Mouse (Mus musculus) CH12.LX (cell line): ENCODE results near the gene Ptprs.

Experiments used
- CTCF ChIP-seq, 2 experiments: IDR thresholded peaks in 1 of 2; conservative IDR thresholded peaks in 1 of 2; 2 replicates each; pipeline ENCODE4 v1.5.1; 2011 to 2012; ENCODE audit warnings: low read depth in 2 of 2, low read length in 2 of 2, improper control_type of control experiment in 1 of 2, inconsistent platforms in 1 of 2, mild to moderate bottlenecking in 1 of 2, moderate library complexity in 1 of 2
- EP300 ChIP-seq: IDR thresholded peaks from 2 replicates; pipeline ENCODE4 v1.6.1; 2011; ENCODE audit warnings: low read length, improper control_type of control experiment
- MXI1 ChIP-seq: IDR thresholded peaks from 2 replicates; pipeline ENCODE4 v1.6.1; 2011; ENCODE audit warnings: mild to moderate bottlenecking, low read depth, low read length, improper control_type of control experiment
- POLR2A ChIP-seq: IDR thresholded peaks from 2 replicates; pipeline ENCODE4 v1.6.1; 2011; ENCODE audit warnings: low read depth, mild to moderate bottlenecking, improper control_type of control experiment, low read length
- RCOR1 ChIP-seq: conservative IDR thresholded peaks from 2 replicates; pipeline ENCODE4 v1.6.1; 2012; ENCODE audit warnings: low read depth, mild to moderate bottlenecking, inconsistent platforms, low read length, improper control_type of control experiment
- ZNF384 ChIP-seq: IDR thresholded peaks from 2 replicates; pipeline ENCODE4 v1.6.1; 2012; ENCODE audit warnings: low read depth, low read length, improper control_type of control experiment, inconsistent platforms

GRCm38 (mm10) chr17:56414785-56415184 lies 61.5 kb downstream of the Ptprs start:
- no peak for TF ChIP-seq CTCF (conservative IDR thresholded peaks at IDR 0.05 in 1 of 2, IDR thresholded peaks at IDR 0.05 in 1 of 2; ENCODE audit: low read depth in 2 of 2, low read length in 2 of 2)
- TF ChIP-seq MXI1, result no peak
- no peak for TF ChIP-seq RCOR1
- no peak for TF ChIP-seq EP300
- TF ChIP-seq ZNF384, result no peak
- no peak for TF ChIP-seq POLR2A
